ENCODE assay signal across 8 mouse cellular contexts in genomic region chr1:125559721-125560120, GRCm38 (mm10). TPM values are rescaled to one million over a fixed set of nuclear protein-coding genes. Genes with fewer than 3 reads are reported as not detected.
DNase-seq lines count a peak whose midpoint lies in the region; ATAC-seq and TF ChIP-seq lines count a peak whose summit lies in the region.

No protein-coding gene starts in this region.

- H3K9ac ChIP-seq in heart, embryonic 12.5 days, result peak overlapping the region; percentile 75
- H3K9ac ChIP-seq in ES-E14 (ENCODE audit: insufficient read depth, low read depth, low read length, poor library complexity, severe bottlenecking), result peak overlapping the region; percentile 75; the same call in 1 of the 2 replicates
- H3K9ac ChIP-seq in forebrain, postnatal 0 days, result peak overlapping the region; percentile 93

- no peaks in the 10 kb centered on the region for H3K27me3 ChIP-seq in heart, embryonic 12.5 days (replicated peaks)
- no peaks in the 10 kb centered on the region for H3K27me3 ChIP-seq in forebrain, postnatal 0 days (ENCODE audit: insufficient read depth, low read length)
- H3K27me3 ChIP-seq in midbrain, embryonic 10.5 days (ENCODE audit: low read depth, poor library complexity, severe bottlenecking), result no peaks in the 10 kb centered on the region

- peak overlapping the region; percentile 93 for H3K27ac ChIP-seq in heart, embryonic 12.5 days (ENCODE audit: poor library complexity, severe bottlenecking)
- no peak overlapping the region; the same call in 1 of the 2 replicates for H3K27ac ChIP-seq in ES-E14 (ENCODE audit: insufficient read depth, low read depth, low read length, poor library complexity, severe bottlenecking)
- H3K27ac ChIP-seq in forebrain, postnatal 0 days (ENCODE audit: low read depth, low read length), result peak overlapping the region; percentile 85
- peak overlapping the region; percentile 89 for H3K27ac ChIP-seq in midbrain, embryonic 10.5 days (replicated peaks)

- no peaks in the 10 kb centered on the region for H3K9me3 ChIP-seq in heart, embryonic 12.5 days (replicated peaks)
- H3K9me3 ChIP-seq in ES-E14 (ENCODE audit: control insufficient read depth, insufficient read depth, low read depth, low read length), result no peaks in the 10 kb centered on the region
- no peaks in the 10 kb centered on the region for H3K9me3 ChIP-seq in forebrain, postnatal 0 days (ENCODE audit: low read length)
- no peaks in the 10 kb centered on the region for H3K9me3 ChIP-seq in midbrain, embryonic 10.5 days (replicated peaks)

- intact Hi-C loops in heart, postnatal 10 days (cut with DNase I), result loop anchor here (2.0 to 5.0 kb wide), 2 partner anchors 37 to 125 kb away; partner anchors contain the start of gene Actr3

- ATAC-seq in heart, embryonic 12.5 days (ENCODE audit: insufficient number of reproducible peaks, low FRiP score), result no peak
- no peak for ATAC-seq in forebrain, postnatal 0 days

- TF ChIP-seq CTCF in forebrain, postnatal 0 days (IDR thresholded peaks at IDR 0.05; ENCODE audit: low read depth), result no peak

- in situ Hi-C loops in ES-E14 (cut with MboI; ENCODE audit: low sequenced_read_pairs in 2 of 2, unreplicated experiment in 2 of 2), result no loop called here

- peaks cover 12% of the 10 kb centered on the region for H3K4me1 ChIP-seq in heart, embryonic 12.5 days (replicated peaks)
- H3K4me1 ChIP-seq in ES-E14 (ENCODE audit: control insufficient read depth in 2 of 2, insufficient read depth in 2 of 2, low read length in 2 of 2, poor library complexity in 1 of 2), result peaks cover 3 to 4% of the 10 kb centered on the region in 2 experiments; a peak in 2 of 4 replicates
- H3K4me1 ChIP-seq in forebrain, postnatal 0 days (ENCODE audit: insufficient read depth), result peaks cover 11% of the 10 kb centered on the region; the same call in 1 of the 2 replicates
- peaks cover 8% of the 10 kb centered on the region for H3K4me1 ChIP-seq in midbrain, embryonic 10.5 days

- no peak for DNase-seq in heart, postnatal 10 days
- DNase-seq in ES-E14 (ENCODE audit: low read depth, low spot score), result no peak
- DNase-seq in forebrain, postnatal 0 days, result no peak
- no peak for DNase-seq in midbrain, embryonic 10.5 days (ENCODE audit: low spot score)
- no peak for DNase-seq in thymus, postnatal 14 days
- no peak for DNase-seq in right cerebral cortex, postnatal 10 days (ENCODE audit: low spot score in 2 of 2)
- no peak for DNase-seq in kidney, adult 18-20 months

- peaks cover 7% of the 10 kb centered on the region; the same call in 1 of the 2 replicates for H3K36me3 ChIP-seq in heart, embryonic 12.5 days
- H3K36me3 ChIP-seq in ES-E14 (ENCODE audit: control insufficient read depth, insufficient read depth, low read length, poor library complexity, severe bottlenecking), result no peaks in the 10 kb centered on the region
- peaks cover under 1% of the 10 kb centered on the region; the same call in 1 of the 2 replicates for H3K36me3 ChIP-seq in forebrain, postnatal 0 days (ENCODE audit: insufficient read depth)
- no peaks in the 10 kb centered on the region for H3K36me3 ChIP-seq in midbrain, embryonic 10.5 days

- H3K4me2 ChIP-seq in heart, embryonic 12.5 days, result peak overlapping the region; percentile 78
- peak overlapping the region; percentile 87 for H3K4me2 ChIP-seq in forebrain, postnatal 0 days (ENCODE audit: low read depth)

- WGBS in heart, embryonic 12.5 days, result 22% methylated on average over 2 of the region's 2 CpGs
- 10% methylated on average over 2 of the region's 2 CpGs for WGBS in forebrain, postnatal 0 days
- WGBS in midbrain, embryonic 10.5 days, result 58% methylated on average over 2 of the region's 2 CpGs

- peak overlapping the region; percentile 91 for H3K4me3 ChIP-seq in heart, embryonic 12.5 days
- peak overlapping the region; percentile 71 to 92 for H3K4me3 ChIP-seq in ES-E14 (ENCODE audit: insufficient read depth in 1 of 2, low read depth in 1 of 2, low read length in 2 of 2, poor library complexity in 1 of 2, severe bottlenecking in 1 of 2)
- peak overlapping the region; percentile 77 for H3K4me3 ChIP-seq in forebrain, postnatal 0 days (ENCODE audit: low read depth, low read length)
- peak overlapping the region; percentile 87 for H3K4me3 ChIP-seq in midbrain, embryonic 10.5 days

TF ChIP-seq in ES-E14, 5 proteins besides CTCF, POLR2A, EP300 and RAD21:
- no peak for TF ChIP-seq HCFC1 (IDR thresholded peaks at IDR 0.05; ENCODE audit: borderline replicate concordance, insufficient read depth, low read length)
- TF ChIP-seq ZNF384 (IDR thresholded peaks at IDR 0.05; ENCODE audit: low read depth, low read length), result no peak
- TF ChIP-seq MAFK (IDR thresholded peaks at IDR 0.05; ENCODE audit: insufficient read depth, low read depth, low read length), result no peak
- TF ChIP-seq ZC3H11A (IDR thresholded peaks at IDR 0.05; ENCODE audit: borderline replicate concordance, low read depth, low read length), result no peak
- TF ChIP-seq CHD2 (IDR thresholded peaks at IDR 0.05; ENCODE audit: low read depth, low read length), result no peak
TF ChIP-seq in ES-E14: peak in this region for 0.

RNA-seq across cellular contexts. Expression of gene Slc35f5, which starts 0.7 kb away (rescaled TPM):
- polyA plus RNA-seq in heart, embryonic 12.5 days (2016; fragmentation: Nextera tagmentation; extraction: Ambion mirVana), result 60.1 and 65.4 TPM in 2 replicates
- total RNA-seq in heart, postnatal 10 days (2021), result 100 to 1,000 TPM in 1 of 2 experiments, 10 to 100 TPM in 1; 95.1 to 123 TPM
- 22.2 and 27.1 TPM in 2 replicates for total RNA-seq in ES-E14 (2012; rRNA removed)
- total RNA-seq in forebrain, postnatal 0 days (2014; rRNA removed), result 21.3 and 28.1 TPM in 2 replicates
- 31.4 and 34.9 TPM in 2 replicates for polyA plus RNA-seq in forebrain, postnatal 0 days (2015; fragmentation: Nextera tagmentation; extraction: Ambion mirVana)
- polyA plus RNA-seq in midbrain, embryonic 10.5 days (2016; fragmentation: Nextera tagmentation; extraction: Ambion mirVana), result 22.5 and 23.0 TPM in 2 replicates
